Mouse (Mus musculus) spleen, adult 18-20 months (tissue): ENCODE results near the gene Sik3.
"Not testable (repeated sequence)": the region's sequence is repeated elsewhere in the genome, so short reads cannot be mapped to it uniquely, and the experiment has no call there.

Source experiments
- DNase-seq, 2 experiments: peaks; one replicate each; pipeline ENCODE4 v3.0.0; 2022; ENCODE audit warnings: mixed read lengths in 2 of 2

The Sik3 gene

GRCm38 (mm10) chr9:46060249-46060648 is 47.6 kb downstream of the Sik3 start:
- DNase-seq: no peak

- DNase-seq: no peak
Observed at GRCm38 (mm10) chr9:46061696-46062425, 49.2 kb downstream of the Sik3 start.

GRCm38 (mm10) chr9:46064331-46064730 is 51.7 kb downstream of the Sik3 start:
- DNase-seq: no peak

GRCm38 (mm10) chr9:46066711-46067110 is 54.1 kb downstream of the Sik3 start:
- no peak for DNase-seq

GRCm38 (mm10) chr9:46067691-46068090 is 55.1 kb downstream of the Sik3 start:
- peak in 1 of 2 experiments; percentile 7 for DNase-seq

- no peak for DNase-seq
Observed at GRCm38 (mm10) chr9:46069013-46069412, 56.4 kb downstream of the Sik3 start.

- DNase-seq: peak in 1 of 2 experiments; percentile 30
Observed at GRCm38 (mm10) chr9:46072101-46072835, 59.6 kb downstream of the Sik3 start.

- no peak for DNase-seq
Observed at GRCm38 (mm10) chr9:46073443-46073842, 60.8 kb downstream of the Sik3 start.

- DNase-seq: no peak
Observed at GRCm38 (mm10) chr9:46075578-46075977, 63.0 kb downstream of the Sik3 start.

GRCm38 (mm10) chr9:46082381-46082821 is 69.8 kb downstream of the Sik3 start:
- DNase-seq: no peak

GRCm38 (mm10) chr9:46083490-46083893 is 70.9 kb downstream of the Sik3 start:
- DNase-seq: no peak

GRCm38 (mm10) chr9:46085898-46086297 is 73.3 kb downstream of the Sik3 start:
- no peak for DNase-seq

GRCm38 (mm10) chr9:46086826-46087225 is 74.2 kb downstream of the Sik3 start:
- no peak for DNase-seq

- DNase-seq: no peak
Observed at GRCm38 (mm10) chr9:46087461-46087860, 74.8 kb downstream of the Sik3 start.

- no peak for DNase-seq
Observed at GRCm38 (mm10) chr9:46088722-46089121, 76.1 kb downstream of the Sik3 start.

- DNase-seq: no peak
Observed at GRCm38 (mm10) chr9:46090066-46090465, 77.4 kb downstream of the Sik3 start.

GRCm38 (mm10) chr9:46091157-46091556 is 78.5 kb downstream of the Sik3 start:
- not testable (repeated sequence) for DNase-seq

GRCm38 (mm10) chr9:46092633-46093032 is 80.0 kb downstream of the Sik3 start:
- DNase-seq: no peak

GRCm38 (mm10) chr9:46098360-46098985 is 85.9 kb downstream of the Sik3 start:
- DNase-seq: no peak

GRCm38 (mm10) chr9:46099107-46099506 is 86.5 kb downstream of the Sik3 start:
- DNase-seq: no peak

GRCm38 (mm10) chr9:46103154-46103553 is 90.5 kb downstream of the Sik3 start:
- DNase-seq: no peak

- DNase-seq: no peak
Observed at GRCm38 (mm10) chr9:46106105-46106504, 93.5 kb downstream of the Sik3 start.

GRCm38 (mm10) chr9:46110648-46111047 is 98.0 kb downstream of the Sik3 start:
- no peak for DNase-seq

GRCm38 (mm10) chr9:46111334-46111733 is 98.7 kb downstream of the Sik3 start:
- no peak for DNase-seq
